Mouse (Mus musculus) neural tube, embryonic 11.5 days (tissue): ENCODE results near the gene Zkscan4. TPM values are rescaled to one million over a fixed set of nuclear protein-coding genes. Genes with fewer than 3 reads are reported as not detected.
"Not testable (repeated sequence)": the region's sequence is repeated elsewhere in the genome, so short reads cannot be mapped to it uniquely, and the experiment has no call there.

Experiments used
- ATAC-seq: fragments of 200-750 bp; cut with Nextera tagmentation; 2 replicates; pipeline ENCODE4 v1.8.0; 2017; ENCODE audit warnings: moderate number of reproducible peaks, mild to moderate bottlenecking, moderate TSS enrichment, moderate library complexity; ENCODE audit not compliant: insufficient read depth, low FRiP score, low TSS enrichment
- DNase-seq: peaks from one replicate; pipeline ENCODE4 v3.0.0-alpha.2; 2015; ENCODE audit warnings: low spot score
- H3K27ac ChIP-seq: fragments of 300-500 bp; sonication (generic); 2 replicates; pipeline ENCODE4 v1.5.1; 2014; ENCODE audit warnings: low read depth, mild to moderate bottlenecking, low read length
- H3K27me3 ChIP-seq: fragments of 300-500 bp; sonication (generic); 2 replicates; pipeline ENCODE4 v1.6.1; 2014; ENCODE audit warnings: mild to moderate bottlenecking, low read length, mixed read lengths; ENCODE audit not compliant: control insufficient read depth, insufficient read depth
- H3K36me3 ChIP-seq: fragments of 300-500 bp; sonication (generic); 2 replicates; pipeline ENCODE4 v1.6.1; 2014; ENCODE audit warnings: mild to moderate bottlenecking, low read length, moderate library complexity, mixed read lengths; ENCODE audit not compliant: control insufficient read depth, insufficient read depth
- H3K4me1 ChIP-seq: fragments of 300-500 bp; sonication (generic); 2 replicates; pipeline ENCODE4 v1.6.1; 2014; ENCODE audit warnings: low read length, mixed read lengths; ENCODE audit not compliant: control insufficient read depth, insufficient read depth
- H3K4me2 ChIP-seq: fragments of 300-500 bp; sonication (generic); 2 replicates; pipeline ENCODE4 v1.6.1; 2014; ENCODE audit warnings: low read depth, mild to moderate bottlenecking, moderate library complexity
- H3K4me3 ChIP-seq: fragments of 300-500 bp; sonication (generic); 2 replicates; pipeline ENCODE4 v1.5.1; 2014; ENCODE audit warnings: low read depth, low read length
- H3K9ac ChIP-seq: fragments of 300-500 bp; sonication (generic); 2 replicates; pipeline ENCODE4 v1.6.1; 2014; ENCODE audit warnings: mild to moderate bottlenecking, low read length
- H3K9me3 ChIP-seq: fragments of 300-500 bp; sonication (generic); 2 replicates; pipeline ENCODE4 v1.6.1; 2016; ENCODE audit warnings: low read length; ENCODE audit not compliant: control insufficient read depth
- WGBS: fragments of 180-500 bp; shearing (Covaris S2); extraction: QIAGEN DNeasy Blood & Tissue Kit; methylation state at CpG from one replicate; pipeline ENCODE4 v1.1.7; 2014; 5-methylcytosine and 5-hydroxymethylcytosine counted together
- microRNA counts: library from miRNA; unstranded; fragments of <30 nt; microRNA quantifications from one replicate; lab custom pipeline; 2015
- microRNA-seq: library from miRNA; unstranded; fragments of <30 nt; microRNA quantifications from one replicate; pipeline ENCODE4, GENCODE M21; 2016
- polyA plus RNA-seq: library from polyadenylated mRNA; unstranded; fragments of >200 nt; fragmentation: Nextera tagmentation; extraction: Ambion mirVana; gene quantifications from 2 replicates; pipeline ENCODE4 v1.2.1, GENCODE M21; 2014

Zkscan4 gene
- polyA plus RNA-seq, 1 experiment from 2014 or later: 4.0 TPM

DNA sequence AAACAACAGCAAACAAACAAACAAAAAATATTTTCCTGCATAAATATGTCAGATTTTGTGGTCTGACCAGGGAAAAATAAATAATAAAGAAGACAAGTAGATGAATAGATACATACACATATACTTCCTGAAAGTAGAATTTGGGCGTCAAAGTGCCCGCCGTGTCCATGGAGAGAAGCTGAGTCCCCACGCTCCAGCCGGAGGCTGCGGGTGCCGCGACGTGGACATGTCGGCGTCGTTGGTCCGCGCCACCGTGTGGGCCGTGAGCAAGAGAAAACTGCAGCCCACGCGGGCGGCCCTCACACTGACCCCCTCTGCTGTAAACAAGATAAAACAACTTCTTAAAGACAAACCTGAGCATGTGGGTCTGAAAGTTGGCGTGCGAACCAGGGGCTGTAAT is 16.4 kb downstream of the Zkscan4 start, which contains the start of gene AK157302:
TSS of gene AK157302 (plus strand) at position 144 of the 400 bp plus-strand sequence.
- 95% methylated on average over 21 of the region's 21 CpGs for WGBS
- Histone ChIP-seq H3K4me2 (no peak within 1 kb of the TSS), H3K9me3 (no peaks in the 10 kb centered on the region), H3K27me3 (no peaks in the 10 kb centered on the region), H3K9ac (no peak within 1 kb of the TSS), H3K4me1 (no peaks in the 10 kb centered on the region), H3K4me3 (no peak within 1 kb of the TSS), H3K27ac (no peak within 1 kb of the TSS), H3K36me3 (no peaks in the 10 kb centered on the region)
- no peak for ATAC-seq
- DNase-seq: no peak

DNA sequence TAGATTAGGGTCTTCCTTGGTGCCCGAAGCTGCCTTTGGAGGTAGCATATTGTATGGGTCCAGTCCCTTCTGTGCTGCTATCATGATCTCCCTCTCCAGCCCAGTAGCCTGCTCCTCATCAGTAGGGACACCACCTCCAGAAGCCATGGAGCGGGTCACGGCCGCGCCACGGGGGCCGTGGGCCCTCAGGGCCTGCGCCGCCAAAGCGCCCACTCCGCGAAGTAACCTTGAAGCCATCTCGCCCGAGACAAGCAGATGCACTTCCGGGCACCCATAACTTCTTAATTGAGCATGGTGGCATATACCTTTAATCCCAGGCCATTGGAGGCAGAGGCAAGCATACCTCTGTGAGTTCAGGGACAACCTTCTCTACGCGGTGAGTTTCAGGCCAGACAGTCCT is 22.5 kb downstream of the Zkscan4 start, which contains the start of gene Gm11273:
TSS of gene Gm11273 (minus strand) at position 237 of the 400 bp plus-strand sequence.
- H3K4me2 ChIP-seq, H3K36me3 ChIP-seq, ATAC-seq, H3K9me3 ChIP-seq, H3K27ac ChIP-seq, H3K4me3 ChIP-seq, H3K4me1 ChIP-seq, H3K27me3 ChIP-seq, DNase-seq, H3K9ac ChIP-seq: not testable (repeated sequence)
- 94% methylated on average over 17 of the region's 17 CpGs for WGBS

DNA sequence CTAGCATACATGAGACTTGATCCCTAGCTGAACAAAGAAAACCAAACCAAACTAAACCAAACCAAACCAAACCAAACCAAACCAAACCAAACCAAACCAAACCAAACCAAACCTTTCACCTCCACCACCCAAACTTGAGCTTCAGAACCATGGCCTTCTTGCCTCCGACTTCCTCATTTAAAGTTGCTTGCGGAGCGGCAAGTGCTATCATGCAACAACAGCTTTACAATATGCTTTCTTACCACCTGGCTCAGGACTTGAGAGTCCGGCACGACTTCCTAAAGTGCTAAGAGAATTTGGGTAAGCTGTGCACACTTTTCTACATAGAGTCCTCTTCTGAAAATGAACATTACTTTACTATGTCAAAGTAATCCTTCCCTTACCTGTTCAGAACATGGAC is 23.6 kb downstream of the Zkscan4 start:
- H3K27ac ChIP-seq: no peak overlapping the region
- H3K27me3 ChIP-seq: no peaks in the 10 kb centered on the region
- no peaks in the 10 kb centered on the region for H3K36me3 ChIP-seq
- WGBS: 90% methylated on average over 5 of the region's 5 CpGs
- no peak overlapping the region for H3K4me3 ChIP-seq
- H3K4me2 ChIP-seq: no peak overlapping the region
- H3K9ac ChIP-seq: no peak overlapping the region
- no peaks in the 10 kb centered on the region for H3K9me3 ChIP-seq
- H3K4me1 ChIP-seq: no peaks in the 10 kb centered on the region
- no peak for ATAC-seq
- DNase-seq: no peak

DNA sequence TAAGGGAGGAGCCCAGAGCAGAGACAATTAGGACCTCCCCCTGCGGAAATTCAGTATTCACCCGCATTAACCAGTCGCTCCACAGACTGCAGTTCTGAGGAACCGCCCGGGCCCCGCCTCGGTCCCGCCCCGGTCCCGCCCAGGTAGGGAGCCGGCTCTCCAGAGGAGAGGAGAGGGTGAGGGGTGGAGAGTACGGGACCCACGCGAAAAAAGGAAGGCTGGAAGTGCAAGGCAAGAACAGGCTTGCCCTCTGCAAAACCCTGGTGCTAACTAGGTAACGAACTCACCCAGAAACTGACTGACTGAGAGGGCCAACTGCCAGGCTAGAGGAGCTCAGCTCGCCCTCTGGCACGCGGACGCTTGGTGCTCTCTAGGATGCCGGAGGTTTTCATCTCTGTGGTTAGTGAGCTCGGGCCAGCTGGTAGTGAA is 27.5 kb downstream of the Zkscan4 start:
- Histone ChIP-seq H3K9me3 (no peaks in the 10 kb centered on the region), H3K4me3 (peak overlapping the region; percentile 66), H3K9ac (peak overlapping the region; percentile 74), H3K4me1 (no peaks in the 10 kb centered on the region), H3K27ac (0 out of 2 replicates have a peak overlapping the region, but pooled peaks have one; percentile 54), H3K27me3 (no peaks in the 10 kb centered on the region), H3K36me3 (no peaks in the 10 kb centered on the region), H3K4me2 (peak overlapping the region; percentile 42)
- under 1% methylated on average over 21 of the region's 21 CpGs for WGBS
- DNase-seq: peak; percentile 88
- ATAC-seq: peak; percentile 98

DNA sequence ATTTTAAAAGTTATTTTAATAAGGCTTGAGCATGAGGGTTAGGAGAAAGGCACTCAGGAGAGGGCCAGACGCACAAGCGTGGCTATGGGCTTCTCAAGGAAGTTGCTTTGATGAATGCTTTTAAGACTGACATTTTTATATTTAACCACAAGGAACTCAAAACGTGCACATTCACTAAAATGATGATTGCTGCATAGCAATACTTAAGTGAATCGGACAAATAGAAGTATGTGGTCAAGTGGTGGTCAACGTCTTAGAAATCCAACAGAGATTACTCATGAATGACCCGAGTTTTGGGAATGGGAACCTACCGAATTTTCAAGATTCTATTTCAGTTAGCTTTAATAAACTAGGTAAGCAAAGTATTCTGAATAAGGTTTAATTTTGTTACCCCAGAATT is 51.4 kb downstream of the Zkscan4 start:
- ATAC-seq: no peak
- no peaks in the 10 kb centered on the region; the same call in 1 of the 2 replicates for H3K36me3 ChIP-seq
- no peak overlapping the region for H3K27ac ChIP-seq

DNA sequence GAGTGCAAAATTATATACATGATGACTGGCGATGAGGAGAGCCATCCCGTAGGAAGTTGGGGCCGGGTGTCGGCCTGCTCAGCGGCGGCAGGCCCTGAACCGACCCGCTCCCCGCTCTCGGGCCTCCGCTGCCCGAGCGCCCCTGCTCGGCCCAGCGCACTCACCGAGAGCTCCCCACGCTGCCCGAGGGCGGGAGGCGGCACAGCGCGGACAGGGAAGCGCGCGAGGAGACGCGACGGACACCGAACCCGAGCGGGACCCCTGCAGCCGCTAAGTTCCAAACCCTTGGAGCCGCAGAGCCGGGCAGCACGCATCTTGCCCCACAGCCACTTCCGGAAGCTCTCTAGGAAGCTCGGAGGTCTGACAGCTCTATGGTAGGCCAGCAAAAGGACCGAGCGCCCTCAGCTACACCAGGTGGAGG is 52.1 kb downstream of the Zkscan4 start, which contains the start of gene Zkscan8:
TSS of gene Zkscan8 (minus strand) at position 340 of the 421 bp plus-strand sequence.
- ATAC-seq (peak; percentile 98), DNase-seq (peak; percentile 88)
- Histone ChIP-seq H3K27ac (peak within 1 kb of the TSS; percentile 89), H3K4me3 (peak within 1 kb of the TSS; percentile 87), H3K36me3 (no peaks in the 10 kb centered on the region; the same call in 1 of the 2 replicates), H3K9ac (peak within 1 kb of the TSS; percentile 99), H3K4me2 (peak within 1 kb of the TSS; percentile 55), H3K4me1 (no peaks in the 10 kb centered on the region), H3K27me3 (no peaks in the 10 kb centered on the region), H3K9me3 (no peaks in the 10 kb centered on the region)
- WGBS: under 1% methylated on average over 39 of the region's 39 CpGs

More for the DNA sequence above, 51.4 kb downstream of the Zkscan4 start:
- Histone ChIP-seq H3K4me1 (no peaks in the 10 kb centered on the region), H3K9me3 (no peaks in the 10 kb centered on the region), H3K9ac (no peak overlapping the region), H3K4me3 (peak overlapping the region; percentile 87; the same call in 1 of the 2 replicates), H3K27me3 (no peaks in the 10 kb centered on the region), H3K4me2 (peak overlapping the region; percentile 33)
- DNase-seq: no peak
- WGBS: 52% methylated on average over 7 of the region's 7 CpGs

MicroRNAs encoded within 50 kb of the gene (microRNA counts, 519-probe panel; counts per million panel counts)
- microRNA mmu-miR-1896 (lab: Ali Mortazavi, UCI): 171 counts per million, percentile 57 among the panel's probes with 10 or more counts

Small RNA genes lying within 50 kb of the gene (microRNA-seq; reads per million reads assigned to microRNA genes)
- gene Mir1896: not detected

Other genes starting within 250 kb of the Zkscan4 start
- not detected in 2 replicates for gene Gpx5, start 186.2 kb upstream of the Zkscan4 start, polyA plus RNA-seq
- 0.30 TPM in 1 of 2 replicates, not detected in the other for gene Gpx6, start 166.8 kb upstream of the Zkscan4 start, polyA plus RNA-seq
- not detected in 2 replicates for gene Olfr1367, start 132.0 kb upstream of the Zkscan4 start, polyA plus RNA-seq
- gene Zscan12, start 116.1 kb upstream of the Zkscan4 start, polyA plus RNA-seq: 14.8 and 19.6 TPM in 2 replicates
- gene Zkscan3, start 76.2 kb upstream of the Zkscan4 start, polyA plus RNA-seq: 79.8 and 84.7 TPM in 2 replicates
- gene Pgbd1, start 37.8 kb upstream of the Zkscan4 start, polyA plus RNA-seq: 4.1 and 4.9 TPM in 2 replicates
- 14.9 and 17.5 TPM in 2 replicates for gene Zscan26, start 25.2 kb upstream of the Zkscan4 start, polyA plus RNA-seq
- gene Nkapl, start 10.4 kb upstream of the Zkscan4 start, polyA plus RNA-seq: 2.5 and 3.2 TPM in 2 replicates
- 3.5 TPM in 1 of 2 replicates, not detected in the other for gene Gm10065, start 534 bp downstream of the Zkscan4 start, polyA plus RNA-seq
- 0.15 and 0.61 TPM in 2 replicates for gene AK157302, start 16.3 kb downstream of the Zkscan4 start, polyA plus RNA-seq
- gene Gm11273, start 22.5 kb downstream of the Zkscan4 start, polyA plus RNA-seq: 3.5 and 6.3 TPM in 2 replicates
- 10.5 and 12.1 TPM in 2 replicates for gene Zkscan8, start 52.2 kb downstream of the Zkscan4 start, polyA plus RNA-seq
- gene Olfr1366, start 63.9 kb downstream of the Zkscan4 start, polyA plus RNA-seq: 0.12 and 0.23 TPM in 2 replicates
- gene Olfr1535, start 81.0 kb downstream of the Zkscan4 start, polyA plus RNA-seq: 0.05 TPM in 1 of 2 replicates, not detected in the other
- gene Olfr1364, start 102.9 kb downstream of the Zkscan4 start, polyA plus RNA-seq: not detected in 2 replicates
- not detected in 2 replicates for gene Olfr1362, start 135.1 kb downstream of the Zkscan4 start, polyA plus RNA-seq
- not detected in 2 replicates for gene Olfr11, start 163.6 kb downstream of the Zkscan4 start, polyA plus RNA-seq
- gene Olfr1361, start 184.5 kb downstream of the Zkscan4 start, polyA plus RNA-seq: 0.08 TPM in 1 of 2 replicates, not detected in the other
- gene Olfr1360, start 198.5 kb downstream of the Zkscan4 start, polyA plus RNA-seq: not detected in 2 replicates
- not detected in 2 replicates for gene Olfr1359, start 219.2 kb downstream of the Zkscan4 start, polyA plus RNA-seq
- gene Hist1h2bl, start 237.2 kb downstream of the Zkscan4 start, polyA plus RNA-seq: 2.1 and 2.3 TPM in 2 replicates
- 13.2 and 19.5 TPM in 2 replicates for gene Hist1h2ai, start 237.5 kb downstream of the Zkscan4 start, polyA plus RNA-seq
- 5.6 and 23.9 TPM in 2 replicates for gene Hist1h3h, start 238.8 kb downstream of the Zkscan4 start, polyA plus RNA-seq
- 4.3 and 4.6 TPM in 2 replicates for gene Hist1h2bm, start 243.1 kb downstream of the Zkscan4 start, polyA plus RNA-seq